Comparison of ENCODE assay signal across 9 mouse cellular contexts in the genomic region with DNA sequence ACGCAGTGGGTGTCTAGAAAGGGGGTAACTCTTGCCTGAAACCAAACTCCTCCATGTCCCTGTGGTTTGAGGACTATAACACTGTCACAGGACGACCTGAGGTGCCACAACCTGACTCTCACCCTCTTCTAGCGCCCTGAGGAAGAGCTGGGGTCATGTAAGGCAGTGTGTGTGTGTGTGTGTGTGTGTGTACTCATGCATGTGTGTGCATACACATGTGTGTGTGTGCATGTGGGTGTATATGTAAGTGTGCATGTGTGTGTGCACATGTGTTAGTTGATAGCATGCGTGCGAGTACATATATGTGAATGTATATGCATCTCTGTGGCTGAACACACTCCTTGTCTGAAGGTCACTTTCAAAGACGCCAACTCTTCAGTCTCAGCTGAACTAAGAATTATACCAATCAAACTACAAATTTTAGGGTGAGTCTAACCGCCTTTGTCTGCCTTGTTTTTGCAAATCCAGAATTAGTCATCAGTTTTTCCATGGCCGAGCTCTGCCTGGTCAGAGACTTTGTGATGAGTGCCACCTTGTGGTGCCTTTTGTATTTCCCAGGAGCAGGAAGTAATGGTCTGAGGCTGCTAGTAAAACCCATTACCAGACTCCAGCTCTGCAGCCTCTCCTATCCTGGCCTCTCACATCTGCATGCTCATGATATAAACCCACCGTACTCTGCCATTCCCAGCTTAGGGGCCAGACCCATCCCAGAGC. TPM values are rescaled to one million over a fixed set of nuclear protein-coding genes. Genes with fewer than 3 reads are reported as not detected.
DNase-seq lines count a peak whose midpoint lies in the region; ATAC-seq and TF ChIP-seq lines count a peak whose summit lies in the region.
"Had no signal": no experiment of that assay in that cellular context is flagged by ENCODE, and none has a peak within 500 bp of the region (broad histone marks: within the 10 kb centered on the region; RNA-seq: fewer than 3 reads in every experiment).

No protein-coding gene starts in this region.

- H3K4me3 ChIP-seq in forebrain, embryonic 13.5 days: no peak overlapping the region
- no peak overlapping the region for H3K4me3 ChIP-seq in lung, adult 2 months (replicated peaks; ENCODE audit: extremely low read depth, low read depth, low read length)
- H3K4me3 ChIP-seq: erythroblast, embryonic 14.5 days had no signal

- no peaks in the 10 kb centered on the region for H3K36me3 ChIP-seq in forebrain, embryonic 13.5 days (ENCODE audit: poor library complexity, severe bottlenecking)

- TF ChIP-seq CTCF in lung, adult 2 months (IDR thresholded peaks at IDR 0.05; ENCODE audit: insufficient read depth, low read length): peak; percentile 62

- intact Hi-C loops in heart, postnatal 14 days (cut with DNase I): loop anchor here (1.0 to 5.0 kb wide), 4 partner anchors 93 to 384 kb away; no protein-coding TSS in a partner anchor

- H3K4me2 ChIP-seq in forebrain, embryonic 13.5 days: no peak overlapping the region

- 0 out of 2 replicates have a peak, but pooled peaks cover 6% of the 10 kb centered on the region for H3K27me3 ChIP-seq in forebrain, embryonic 13.5 days

- no peaks in the 10 kb centered on the region for H3K9me3 ChIP-seq in forebrain, embryonic 13.5 days (replicated peaks)

- no peak for TF ChIP-seq POLR2A in lung, adult 2 months (IDR thresholded peaks at IDR 0.05; ENCODE audit: borderline replicate concordance, extremely low read depth, low read depth, low read length)

- peaks cover 4% of the 10 kb centered on the region; the same call in 1 of the 2 replicates for H3K4me1 ChIP-seq in forebrain, embryonic 13.5 days
- H3K4me1 ChIP-seq in lung, adult 2 months (ENCODE audit: control insufficient read depth, insufficient read depth, low read length): no peaks in the 10 kb centered on the region

- WGBS in forebrain, embryonic 13.5 days: 61% methylated on average over 9 of the region's 9 CpGs
- WGBS in large intestine, adult 2 months: 54% methylated on average over 9 of the region's 9 CpGs
- WGBS in lung, adult 2 months: 57% methylated on average over 9 of the region's 9 CpGs

- ATAC-seq in forebrain, embryonic 13.5 days: peak; percentile 58

- no peak overlapping the region for H3K9ac ChIP-seq in forebrain, embryonic 13.5 days

- DNase-seq in ES-CJ7 (ENCODE audit: low read depth, low spot score): peak; percentile 82
- DNase-seq in c-Kit-positive CD71-negative TER-119-negative erythroid progenitor cells, embryonic 14.5 days (ENCODE audit: low read depth): peak; percentile 42
- peak; percentile 84 to 91 for DNase-seq in heart, postnatal 14 days
- DNase-seq in large intestine, adult 2 months (ENCODE audit: low read depth, low spot score): peak; percentile 32
- peak; percentile 70 for DNase-seq in lung, adult 2 months
- peak; percentile 25 for DNase-seq in retina, adult 2 months (ENCODE audit: low read depth, low spot score)
- DNase-seq in thymus, postnatal 25 days: peak; percentile 49

- no peak overlapping the region for H3K27ac ChIP-seq in forebrain, embryonic 13.5 days

RNA-seq across cellular contexts. Expression of a gene that starts 14.6 kb away (rescaled TPM):
- polyA plus RNA-seq in forebrain, embryonic 13.5 days (2015; fragmentation: Nextera tagmentation; extraction: Ambion mirVana): 166 and 195 TPM in 2 replicates
- 10 to 100 TPM; 83.5 to 84.9 TPM for total RNA-seq in heart, postnatal 14 days (2021)
- polyA plus RNA-seq in large intestine, adult 2 months (2012; rRNA removed): 31.4 and 33.8 TPM in 2 replicates
- 39.8 and 58.0 TPM in 2 replicates for polyA plus RNA-seq in lung, adult 2 months (2012; rRNA removed)

Comparison
In these comparisons a context has a peak if more than half of its experiments do, and no peak if none do; other contexts are left out.
1. DNase-seq: peak in every context shown above with its lines; median percentile 88 in heart, postnatal 14 days; 82 in ES-CJ7; 70 in lung, adult 2 months; 49 in thymus, postnatal 25 days; 42 in c-Kit-positive CD71-negative TER-119-negative erythroid progenitor cells, embryonic 14.5 days; 32 in large intestine, adult 2 months; 25 in retina, adult 2 months.